Mouse (Mus musculus): ENCODE data around the gene Haus2.

Gene Haus2

DNA sequence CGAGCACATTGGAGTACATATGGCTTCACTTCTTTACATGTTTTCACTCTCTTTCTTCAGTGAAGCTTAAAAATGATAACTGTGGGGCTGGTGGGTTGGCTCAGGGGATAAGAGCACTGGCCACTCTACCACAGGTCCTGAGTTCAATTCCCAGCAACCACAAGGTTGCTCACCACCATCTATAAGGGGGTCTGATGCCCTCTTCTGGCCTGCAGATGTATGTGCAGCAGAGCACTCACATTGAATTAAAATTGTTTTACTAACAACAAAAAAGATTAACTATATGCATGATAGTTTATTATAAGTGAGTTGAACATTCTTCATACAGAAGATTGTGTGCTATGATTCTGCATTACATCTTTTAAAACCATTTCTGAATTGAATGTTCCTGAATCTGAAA, 10.4 kb downstream of the Haus2 start:
- DNase-seq (ENCODE audit: low spot score): no peak

- DNase-seq (ENCODE audit: low spot score): no peak
Observed at GRCm38 (mm10) chr2:120622920-120623319, 13.7 kb downstream of the Haus2 start.

GRCm38 (mm10) chr2:120628076-120628865, 19.1 kb downstream of the Haus2 start:
- DNase-seq (ENCODE audit: low spot score): no peak

DNA sequence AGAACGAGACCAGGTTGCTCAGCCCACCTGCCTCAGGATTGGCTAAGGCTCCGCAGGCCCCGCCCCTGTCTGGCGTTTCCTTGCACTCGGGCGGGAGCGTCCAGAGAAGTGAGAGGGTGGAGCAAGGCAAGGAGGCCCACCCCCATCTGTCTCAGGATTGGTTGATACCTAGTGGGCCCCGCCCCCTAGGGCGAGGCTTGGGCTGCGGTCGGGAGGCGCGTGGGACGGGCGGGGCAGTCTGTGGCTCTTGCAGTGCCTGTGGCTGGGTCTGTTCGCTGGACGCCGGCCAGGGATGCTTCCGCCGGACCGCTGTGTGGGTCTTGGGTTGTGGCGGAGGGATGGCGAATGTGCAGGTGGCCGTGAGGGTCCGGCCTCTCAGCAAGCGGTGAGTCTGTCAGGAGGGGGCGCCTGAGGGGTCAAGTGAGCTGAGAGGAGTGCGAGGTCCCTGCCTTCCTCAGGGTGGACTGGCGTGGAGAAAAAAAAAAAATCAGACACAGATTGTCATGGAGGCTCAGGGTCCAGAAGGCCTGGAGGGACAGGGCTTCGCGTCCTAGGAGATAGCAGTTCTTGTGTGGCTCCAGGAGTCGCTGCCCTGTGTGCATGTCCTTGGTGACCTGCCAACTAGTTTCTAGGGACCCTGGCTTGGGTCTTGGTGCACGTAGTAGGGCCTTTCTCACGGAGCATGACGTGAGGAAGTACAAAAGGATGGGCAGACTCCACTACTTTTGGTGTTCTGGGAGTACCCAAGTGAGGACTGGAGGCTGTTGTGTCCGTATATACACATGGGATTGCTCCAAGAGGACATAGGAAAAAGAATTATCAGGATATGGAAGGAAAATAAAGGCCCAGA, 19.9 kb downstream of the Haus2 start, which contains the start of gene Stard9:
Gene Stard9 (plus strand): TSS at position 236 of the 850 bp plus-strand sequence.
- DNase-seq (ENCODE audit: low spot score): peak; percentile 87

GRCm38 (mm10) chr2:120630246-120630645, 21.1 kb downstream of the Haus2 start:
- DNase-seq (ENCODE audit: low spot score): no peak

GRCm38 (mm10) chr2:120630655-120631054, 21.5 kb downstream of the Haus2 start:
- no peak for DNase-seq (ENCODE audit: low spot score)

DNA sequence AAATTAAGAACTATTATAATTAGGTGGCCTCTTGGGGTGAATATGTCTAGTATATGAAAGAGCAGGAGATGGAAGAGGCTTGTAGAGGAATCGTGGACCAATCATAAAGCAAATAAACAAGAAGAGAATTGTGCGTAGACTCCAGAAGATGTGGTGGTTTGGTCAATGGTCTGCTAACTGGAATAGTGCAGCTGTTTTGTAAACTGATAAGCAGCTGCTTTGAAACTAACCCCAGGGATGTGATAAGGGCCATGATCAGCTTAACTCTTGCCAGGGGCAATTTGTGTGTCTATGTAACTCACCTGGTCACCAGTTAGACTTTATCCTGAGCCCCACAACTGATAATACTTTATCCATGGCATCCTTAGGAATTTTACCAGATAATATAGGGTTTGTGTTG, 22.3 kb downstream of the Haus2 start:
- no peak for DNase-seq (ENCODE audit: low spot score)

DNA sequence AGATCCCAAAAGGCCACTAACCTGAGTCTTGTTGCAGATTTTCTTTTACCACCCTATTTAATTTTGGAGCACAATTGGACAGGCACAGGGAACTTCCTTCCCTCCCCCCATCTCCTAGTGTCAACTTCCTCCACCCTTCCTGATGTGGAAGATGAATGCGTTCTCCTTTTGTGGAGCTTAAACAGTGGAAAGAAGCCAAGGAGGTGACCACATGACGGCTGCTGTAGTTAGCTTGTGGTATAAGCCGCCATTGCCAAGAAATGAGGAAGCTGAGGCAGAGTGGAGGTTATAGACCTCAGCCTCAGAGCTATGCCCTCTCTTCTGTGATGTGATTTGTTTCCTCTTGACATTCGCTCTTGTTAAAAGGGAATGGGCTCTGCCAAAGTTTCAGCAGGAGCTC, 22.8 kb downstream of the Haus2 start:
- no peak for DNase-seq (ENCODE audit: low spot score)

DNA sequence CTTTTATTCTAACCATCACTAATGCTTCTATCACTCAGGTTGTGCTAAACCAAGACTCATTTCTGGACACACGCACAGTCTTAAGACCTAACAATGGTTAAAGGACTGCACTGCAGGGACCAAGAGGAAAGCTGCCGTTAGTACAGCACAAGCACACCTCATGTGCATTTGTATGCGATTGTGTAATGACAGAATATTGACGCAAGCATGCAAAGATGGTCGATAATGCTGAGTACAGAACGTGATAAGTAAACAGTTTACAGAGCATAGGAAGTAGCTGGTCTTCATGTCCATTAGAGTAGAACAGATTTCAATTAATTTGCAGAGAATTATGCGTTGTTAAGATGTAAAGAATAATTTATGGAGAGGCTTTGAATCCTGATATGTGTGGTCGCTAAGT, 31.7 kb downstream of the Haus2 start:
- no peak for DNase-seq (ENCODE audit: low spot score)

GRCm38 (mm10) chr2:120643836-120644235, 34.7 kb downstream of the Haus2 start:
- peak; percentile 48 for DNase-seq (ENCODE audit: low spot score)

- DNase-seq (ENCODE audit: low spot score): no peak
Observed at GRCm38 (mm10) chr2:120646777-120647176, 37.6 kb downstream of the Haus2 start.

GRCm38 (mm10) chr2:120652256-120652924, 43.2 kb downstream of the Haus2 start:
- DNase-seq (ENCODE audit: low spot score): no peak

DNA sequence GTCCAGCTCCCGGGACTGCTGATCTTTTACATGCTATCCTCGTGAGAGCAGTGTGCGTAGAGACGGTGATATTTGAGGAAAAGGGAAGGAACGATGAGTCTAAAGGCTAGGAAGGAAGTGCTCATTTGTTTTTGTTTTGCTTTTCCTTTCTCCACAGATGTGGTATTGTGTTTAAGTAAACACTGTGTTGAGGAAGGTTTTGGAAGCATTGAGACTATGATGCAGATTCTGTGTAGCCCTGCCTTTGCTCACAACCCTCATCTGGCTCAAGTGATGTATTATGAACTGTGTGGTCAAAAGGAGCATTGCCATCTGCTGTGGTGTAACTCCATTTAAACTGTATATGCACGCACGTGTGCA, 43.7 kb downstream of the Haus2 start:
- DNase-seq (ENCODE audit: low spot score): no peak

GRCm38 (mm10) chr2:120654693-120655092, 45.5 kb downstream of the Haus2 start:
- DNase-seq (ENCODE audit: low spot score): no peak

DNA sequence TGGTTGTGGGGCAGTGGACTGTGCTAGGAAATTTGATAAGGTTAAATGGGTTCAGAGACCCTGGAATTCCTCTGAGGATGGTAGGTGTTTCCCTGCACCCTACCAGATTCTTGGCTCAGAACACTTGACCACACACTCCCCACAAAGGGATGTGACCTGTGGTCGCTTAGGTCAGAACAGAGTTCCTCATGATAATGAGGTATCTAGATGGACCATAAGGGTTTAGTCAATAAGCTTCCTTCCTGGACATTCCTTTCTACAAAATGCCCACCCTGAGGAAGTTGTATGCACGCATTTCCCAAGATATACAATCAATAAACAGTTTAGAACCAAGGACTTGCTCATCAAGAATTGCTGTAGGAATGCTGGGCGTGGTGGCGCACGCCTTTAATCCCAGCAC, 46.7 kb downstream of the Haus2 start:
- no peak for DNase-seq (ENCODE audit: low spot score)

DNA sequence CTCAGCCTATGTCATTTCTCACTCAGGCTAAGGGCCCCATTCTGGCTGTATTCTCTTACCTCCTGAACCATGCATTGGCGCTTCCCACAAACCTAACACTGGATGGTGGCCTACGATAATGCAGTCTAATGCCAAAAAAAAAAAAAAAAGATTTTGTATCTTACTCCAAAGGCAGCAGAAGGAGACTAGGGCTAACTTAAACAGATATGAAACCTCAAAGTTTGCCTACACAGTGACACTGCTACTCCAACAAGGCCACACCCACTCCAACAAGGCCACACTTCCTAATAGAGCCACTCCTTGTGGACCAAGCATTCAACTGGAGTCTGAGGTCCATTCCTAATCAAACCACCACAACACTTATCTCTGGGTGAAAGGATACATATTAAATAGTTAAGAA, 47.5 kb downstream of the Haus2 start:
- DNase-seq (ENCODE audit: low spot score): no peak

DNA sequence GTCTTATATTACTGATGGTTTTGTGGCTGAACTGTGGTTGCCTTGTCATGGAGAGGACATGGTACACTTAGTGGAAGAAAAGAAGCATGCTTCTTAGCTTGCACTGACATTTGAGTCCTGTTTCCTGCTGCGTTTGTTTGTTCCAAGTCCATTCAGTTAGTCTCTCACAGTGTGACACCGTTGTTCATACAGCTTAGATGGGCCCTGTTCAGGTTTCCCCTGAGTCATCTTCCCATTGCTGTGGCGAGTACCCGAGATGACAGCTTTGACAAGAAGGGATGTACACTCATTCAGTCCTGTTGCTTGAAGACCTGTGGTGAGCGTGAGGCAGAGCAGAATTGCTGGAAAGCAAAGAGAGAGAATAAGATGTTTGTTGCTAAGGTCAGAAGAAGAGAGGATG, 49.3 kb downstream of the Haus2 start:
- DNase-seq (ENCODE audit: low spot score): no peak

GRCm38 (mm10) chr2:120659318-120659717, 50.1 kb downstream of the Haus2 start:
- DNase-seq (ENCODE audit: low spot score): no peak

DNA sequence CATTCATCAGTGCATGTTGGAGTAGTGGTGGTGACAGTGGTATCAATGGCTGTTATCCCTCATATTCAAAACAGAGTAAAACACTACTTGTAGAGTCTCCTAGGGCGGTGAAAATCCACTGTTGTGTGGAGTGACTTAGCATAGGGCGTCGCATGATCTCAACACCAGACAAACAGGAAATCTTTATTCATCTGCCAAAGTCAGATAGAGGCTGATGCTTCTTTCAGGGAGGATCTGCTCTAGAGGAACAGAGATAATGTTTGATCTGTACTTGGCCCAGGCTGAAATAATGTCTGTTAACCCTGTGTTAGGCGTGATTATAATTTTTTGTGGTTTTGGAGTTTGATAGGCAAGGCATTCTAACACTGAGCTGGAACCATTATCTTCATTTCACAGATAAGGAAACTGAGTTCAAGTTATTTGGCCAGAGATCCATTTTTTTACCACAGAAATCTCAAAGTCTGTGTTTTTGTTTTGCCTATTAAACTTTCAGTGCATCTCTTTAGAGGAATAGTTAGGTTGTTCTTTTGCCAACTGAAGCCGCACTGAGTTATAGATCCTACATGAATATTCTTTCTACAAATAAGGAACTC, 51.4 kb downstream of the Haus2 start:
- DNase-seq (ENCODE audit: low spot score): no peak

DNA sequence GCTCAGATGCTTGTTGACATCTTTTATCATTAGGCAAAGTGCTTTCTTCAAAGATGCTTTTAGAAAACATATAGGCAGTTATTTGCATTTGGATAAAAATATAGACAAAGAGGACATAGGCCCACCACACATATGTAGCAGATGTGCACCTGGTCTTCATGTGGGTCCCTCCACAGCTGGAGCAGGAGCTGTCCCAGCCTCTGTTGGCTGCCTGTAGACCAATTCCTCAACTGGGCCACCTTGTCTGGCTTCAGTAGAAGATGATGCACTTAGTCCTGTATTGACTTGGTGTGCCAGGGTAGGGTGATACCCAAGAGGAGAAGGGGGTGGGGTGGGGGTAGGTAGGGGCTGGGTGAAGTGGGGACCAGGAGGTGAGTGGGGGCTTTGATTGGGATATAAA, 53.6 kb downstream of the Haus2 start:
- DNase-seq (ENCODE audit: low spot score): no peak

GRCm38 (mm10) chr2:120663491-120664154, 54.4 kb downstream of the Haus2 start:
- DNase-seq (ENCODE audit: low spot score): no peak

DNA sequence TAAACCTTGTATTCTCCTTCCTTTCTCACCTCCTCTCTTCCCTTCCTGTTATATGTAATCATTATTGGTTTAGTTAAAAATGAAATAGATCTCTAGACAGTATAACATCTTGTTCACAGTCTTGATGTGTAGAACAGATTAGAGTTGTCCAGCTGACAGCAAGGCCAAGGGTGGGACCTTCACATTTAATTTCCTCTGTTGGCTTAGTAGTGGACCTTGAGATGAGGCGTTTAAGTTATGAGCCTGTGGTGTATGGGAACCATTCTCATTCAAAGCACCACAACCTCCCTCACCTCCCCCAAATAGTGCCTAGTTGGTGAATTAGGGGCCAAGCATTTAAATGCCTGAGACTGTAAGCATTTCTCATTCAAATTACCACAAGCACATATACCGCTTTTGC, 58.3 kb downstream of the Haus2 start:
- DNase-seq (ENCODE audit: low spot score): no peak
